Mouse (Mus musculus) hindbrain, embryonic 11.5 days (tissue): ENCODE data around the gene Cbarp. TPM values are rescaled to one million over a fixed set of nuclear protein-coding genes. Genes with fewer than 3 reads are reported as not detected.
A peak's percentile ranks its signal among the peaks of the same experiment; 100 is the strongest.
"Not testable (repeated sequence)": the region's sequence is repeated elsewhere in the genome, so short reads cannot be mapped to it uniquely, and the experiment has no call there.

ENCODE experiments used
- ATAC-seq: fragments of 200-750 bp; cut with Nextera tagmentation; 2 replicates; pipeline ENCODE4 v1.8.0; 2017; ENCODE audit warnings: mild to moderate bottlenecking, moderate TSS enrichment, moderate library complexity; ENCODE audit not compliant: low FRiP score
- DNase-seq: peaks from one replicate; pipeline ENCODE4 v3.0.0-alpha.2; 2015; ENCODE audit warnings: low spot score
- H3K27ac ChIP-seq: fragments of 300-500 bp; sonication (generic); 2 replicates; pipeline ENCODE4 v1.5.1; 2014; ENCODE audit warnings: mild to moderate bottlenecking, low read depth, low read length
- H3K27me3 ChIP-seq: fragments of 300-500 bp; sonication (generic); 2 replicates; pipeline ENCODE4 v1.6.1; 2014; ENCODE audit warnings: mild to moderate bottlenecking, low read length, moderate library complexity, mixed read lengths; ENCODE audit not compliant: control insufficient read depth, insufficient read depth
- H3K36me3 ChIP-seq: fragments of 300-500 bp; sonication (generic); 2 replicates; pipeline ENCODE4 v1.6.1; 2014; ENCODE audit warnings: mild to moderate bottlenecking, low read length, moderate library complexity, mixed read lengths; ENCODE audit not compliant: control insufficient read depth, insufficient read depth
- H3K4me1 ChIP-seq: fragments of 300-500 bp; sonication (generic); replicated peaks from 2 replicates; pipeline ENCODE4 v1.6.1; 2014; ENCODE audit warnings: low read length, mixed read lengths; ENCODE audit not compliant: control insufficient read depth, insufficient read depth
- H3K4me2 ChIP-seq: fragments of 300-500 bp; sonication (generic); replicated peaks from 2 replicates; pipeline ENCODE4 v1.6.1; 2014; ENCODE audit warnings: mild to moderate bottlenecking, low read depth, low read length
- H3K4me3 ChIP-seq: fragments of 300-500 bp; sonication (generic); 2 replicates; pipeline ENCODE4 v1.5.1; 2014; ENCODE audit warnings: low read depth, low read length
- H3K9ac ChIP-seq: fragments of 300-500 bp; sonication (generic); 2 replicates; pipeline ENCODE4 v1.6.1; 2014; ENCODE audit warnings: low read depth, low read length
- H3K9me3 ChIP-seq: fragments of 300-500 bp; sonication (generic); 2 replicates; pipeline ENCODE4 v1.6.1; 2016; ENCODE audit warnings: low read length; ENCODE audit not compliant: control insufficient read depth
- WGBS: fragments of 180-500 bp; shearing (Covaris S2); extraction: QIAGEN DNeasy Blood & Tissue Kit; methylation state at CpG from one replicate; pipeline ENCODE4 v1.1.7; 2014; 5-methylcytosine and 5-hydroxymethylcytosine counted together
- polyA plus RNA-seq: library from polyadenylated mRNA; unstranded; fragments of >200 nt; fragmentation: Nextera tagmentation; extraction: Ambion mirVana; gene quantifications from 2 replicates; pipeline ENCODE4 v1.2.1, GENCODE M21; 2014

The Cbarp gene
- polyA plus RNA-seq, 1 experiment from 2014 or later: 16.7 TPM

DNA sequence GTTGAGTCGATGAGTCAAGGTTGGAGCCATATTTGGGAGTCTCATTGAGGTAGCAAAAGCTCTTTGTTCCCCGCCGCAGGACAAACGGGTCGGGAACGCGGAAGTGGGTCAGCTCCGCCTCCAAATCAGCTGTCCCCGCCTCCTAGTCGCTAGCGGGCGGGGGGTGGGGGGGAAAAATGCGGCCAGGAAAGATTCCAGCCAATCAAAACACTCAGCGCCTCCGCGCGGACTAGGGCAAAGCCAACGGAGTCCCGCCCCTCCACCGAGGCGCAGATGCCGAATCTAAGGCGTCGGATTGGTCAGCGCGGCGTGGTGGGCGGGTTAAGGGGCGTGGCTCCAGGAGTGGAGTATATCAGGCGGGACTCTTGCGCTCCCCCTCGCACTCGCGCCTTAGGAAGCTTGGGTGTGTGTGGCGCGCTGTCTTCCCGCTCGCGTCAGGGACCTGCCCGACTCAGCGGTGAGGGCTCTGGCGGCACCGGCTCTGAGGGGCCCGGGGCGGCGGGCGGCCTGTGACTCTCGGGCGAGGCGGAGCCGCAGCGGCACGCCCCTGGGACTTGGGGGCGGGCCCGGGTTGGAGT is 26.9 kb upstream of the Cbarp start:
- 0 out of 2 replicates have a peak, but pooled peaks cover 2% of the 10 kb centered on the region for H3K27me3 ChIP-seq
- peak overlapping the region; percentile 97 for H3K27ac ChIP-seq
- peaks cover 17% of the 10 kb centered on the region for H3K4me1 ChIP-seq
- DNase-seq: peak; percentile 99
- peak; percentile 92 for ATAC-seq
- H3K4me3 ChIP-seq: peak overlapping the region; percentile 95
- H3K9me3 ChIP-seq: no peaks in the 10 kb centered on the region
- peaks cover 17% of the 10 kb centered on the region for H3K36me3 ChIP-seq
- under 1% methylated on average over 55 of the region's 55 CpGs for WGBS
- peak overlapping the region; percentile 99 for H3K9ac ChIP-seq
- peak overlapping the region; percentile 57 for H3K4me2 ChIP-seq

DNA sequence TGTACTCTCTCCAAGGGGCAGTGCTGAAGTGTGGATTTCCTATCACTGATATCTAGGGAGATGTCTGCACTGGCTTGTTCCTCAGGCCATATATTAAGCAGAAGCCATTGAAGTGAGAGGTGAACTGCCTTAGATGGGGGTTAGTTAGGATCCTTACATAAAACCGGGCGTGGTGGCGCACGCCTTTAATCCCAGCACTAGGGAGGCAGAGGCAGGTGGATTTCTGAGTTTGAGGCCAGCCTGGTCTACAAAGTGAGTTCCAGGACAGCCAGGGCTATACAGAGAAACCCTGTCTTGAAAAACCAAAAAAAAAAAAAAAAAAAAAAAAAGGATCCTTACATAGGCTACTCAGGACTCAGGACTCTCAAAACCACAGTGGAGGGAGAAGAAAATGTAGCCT is 25.5 kb upstream of the Cbarp start:
- not testable (repeated sequence) for H3K36me3 ChIP-seq, H3K4me2 ChIP-seq, ATAC-seq, H3K9me3 ChIP-seq, H3K27me3 ChIP-seq, DNase-seq, H3K4me3 ChIP-seq
- WGBS: 86% methylated on average over 4 of the region's 4 CpGs
- Histone ChIP-seq H3K9ac (peak overlapping the region; percentile 44; the same call in 1 of the 2 replicates), H3K27ac (peak overlapping the region; percentile 82), H3K4me1 (peaks cover 17% of the 10 kb centered on the region)

DNA sequence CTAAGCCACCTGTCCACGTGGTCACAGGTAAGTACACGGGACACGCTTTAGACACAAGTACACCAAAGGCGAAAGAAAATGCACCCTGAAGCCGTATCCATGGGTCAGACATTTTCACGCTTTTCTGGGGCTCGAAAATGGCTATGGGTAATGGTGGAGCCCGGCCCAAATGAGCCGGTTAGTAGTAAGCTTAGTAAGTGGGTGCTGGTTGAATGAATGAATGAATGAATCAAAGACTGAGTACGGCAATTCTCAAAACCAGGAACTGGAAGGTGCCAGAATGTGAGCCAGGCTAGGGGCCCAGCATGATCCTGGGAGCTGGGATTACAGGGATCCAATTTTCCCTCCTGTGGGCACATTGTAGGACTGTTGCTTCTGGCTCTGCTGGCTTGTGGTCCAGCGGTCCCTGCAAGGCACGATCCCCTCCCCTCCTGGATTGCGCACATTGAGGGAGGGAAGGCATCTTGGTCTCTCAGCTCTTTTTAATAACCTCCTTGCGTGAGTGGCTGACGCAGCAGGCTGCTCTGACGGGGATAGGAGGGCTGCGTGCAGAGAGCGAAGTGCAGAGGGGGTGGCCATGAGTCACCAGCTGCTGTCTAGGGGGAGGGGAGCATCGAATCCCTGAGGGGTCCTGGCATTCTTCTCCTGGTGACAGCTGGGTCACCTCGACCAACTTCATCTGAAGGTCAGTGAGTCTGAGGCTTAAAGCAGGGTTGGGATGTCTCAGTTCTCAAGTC is 24.9 kb upstream of the Cbarp start, which contains the start of gene Cirbp:
Gene Cirbp (plus strand): TSS at position 594 of the 737 bp plus-strand sequence.
- peak within 1 kb of the TSS; percentile 34 for H3K4me3 ChIP-seq
- H3K27me3 ChIP-seq: 0 out of 2 replicates have a peak, but pooled peaks cover 2% of the 10 kb centered on the region
- peak within 1 kb of the TSS; percentile 82 for H3K27ac ChIP-seq
- peaks cover 23% of the 10 kb centered on the region for H3K4me1 ChIP-seq
- WGBS: 17% methylated on average over 20 of the region's 20 CpGs
- no peaks in the 10 kb centered on the region for H3K9me3 ChIP-seq
- H3K4me2 ChIP-seq: peak within 1 kb of the TSS; percentile 70
- H3K9ac ChIP-seq: peak within 1 kb of the TSS; percentile 49
- ATAC-seq (0 out of 2 replicates have a peak, but pooled peaks have one; percentile 7), DNase-seq (peak; percentile 65)
- H3K36me3 ChIP-seq: peaks cover 8% of the 10 kb centered on the region

DNA sequence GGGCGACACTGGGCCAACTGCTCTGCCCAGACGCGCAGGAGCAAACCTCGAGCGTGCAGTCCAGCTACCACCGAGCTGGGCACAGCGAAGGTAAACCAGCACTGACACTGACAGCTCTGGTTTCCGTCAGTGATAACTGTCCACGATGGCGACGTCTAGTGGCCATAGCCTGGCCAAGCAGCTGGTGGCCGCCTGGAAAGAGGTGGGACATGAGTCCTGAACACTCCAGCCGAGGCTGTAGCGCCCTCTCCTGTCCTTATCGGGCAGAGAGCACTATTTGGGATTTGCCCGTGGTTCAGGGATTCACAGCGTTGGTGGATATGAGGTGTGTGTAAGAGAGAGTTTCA is 24.3 kb upstream of the Cbarp start:
- H3K4me2 ChIP-seq: peak overlapping the region; percentile 70
- no peaks in the 10 kb centered on the region for H3K9me3 ChIP-seq
- ATAC-seq (peak; percentile 25), DNase-seq (peak; percentile 97)
- peak overlapping the region; percentile 49 for H3K9ac ChIP-seq
- H3K27me3 ChIP-seq: 0 out of 2 replicates have a peak, but pooled peaks cover 2% of the 10 kb centered on the region
- peak overlapping the region; percentile 34 for H3K4me3 ChIP-seq
- peaks cover 2% of the 10 kb centered on the region; the same call in 1 of the 2 replicates for H3K36me3 ChIP-seq
- peak overlapping the region; percentile 77 for H3K27ac ChIP-seq
- peaks cover 23% of the 10 kb centered on the region for H3K4me1 ChIP-seq
- WGBS: under 1% methylated on average over 17 of the region's 17 CpGs

DNA sequence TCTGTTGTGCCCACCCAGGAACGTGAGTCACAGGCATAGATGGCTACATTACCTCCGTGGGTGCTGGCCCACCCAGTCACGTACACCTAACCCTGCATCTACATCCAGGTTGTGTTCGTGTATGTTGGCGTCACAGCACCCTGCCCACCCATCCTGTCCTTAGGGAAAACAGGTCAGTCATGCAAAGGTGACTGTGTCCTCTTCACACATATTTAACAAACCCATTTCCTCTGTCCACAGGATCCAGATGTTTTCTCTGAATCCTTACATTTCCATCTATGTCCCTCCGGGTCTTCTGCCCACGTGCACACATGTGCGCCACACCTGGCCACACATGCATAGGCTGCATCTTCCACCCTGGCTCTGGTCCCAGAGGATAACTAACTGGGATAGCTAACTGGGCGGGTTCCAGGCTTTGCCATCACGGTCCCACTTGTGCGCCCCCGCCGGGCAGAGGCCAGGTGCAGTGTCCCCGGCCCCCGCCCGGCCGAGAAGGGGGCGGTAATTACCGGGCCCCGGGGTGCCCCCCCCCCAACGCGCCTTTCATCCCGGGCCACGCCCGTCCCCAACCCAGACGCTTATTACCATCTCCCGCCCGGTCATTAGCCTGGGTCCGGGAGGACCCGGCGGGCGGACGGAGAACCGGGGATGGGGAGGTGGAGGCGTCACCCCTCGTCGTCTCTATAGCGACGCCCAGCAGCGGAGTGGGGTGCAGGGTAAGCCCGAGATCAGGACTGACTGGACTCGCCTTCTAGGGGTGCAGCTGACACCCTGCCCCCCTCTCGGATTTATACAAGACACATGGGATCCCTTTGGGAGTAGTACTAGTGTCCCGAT is 23.7 kb upstream of the Cbarp start:
- Histone ChIP-seq H3K36me3 (no peaks in the 10 kb centered on the region), H3K27me3 (0 out of 2 replicates have a peak, but pooled peaks cover 2% of the 10 kb centered on the region), H3K9ac (peak overlapping the region; percentile 49), H3K4me1 (peaks cover 23% of the 10 kb centered on the region), H3K4me2 (peak overlapping the region; percentile 70), H3K4me3 (peak overlapping the region; percentile 34), H3K27ac (peak overlapping the region; percentile 77), H3K9me3 (no peaks in the 10 kb centered on the region)
- peak; percentile 10 for ATAC-seq
- DNase-seq: no peak
- WGBS: 10% methylated on average over 43 of the region's 44 CpGs

DNA sequence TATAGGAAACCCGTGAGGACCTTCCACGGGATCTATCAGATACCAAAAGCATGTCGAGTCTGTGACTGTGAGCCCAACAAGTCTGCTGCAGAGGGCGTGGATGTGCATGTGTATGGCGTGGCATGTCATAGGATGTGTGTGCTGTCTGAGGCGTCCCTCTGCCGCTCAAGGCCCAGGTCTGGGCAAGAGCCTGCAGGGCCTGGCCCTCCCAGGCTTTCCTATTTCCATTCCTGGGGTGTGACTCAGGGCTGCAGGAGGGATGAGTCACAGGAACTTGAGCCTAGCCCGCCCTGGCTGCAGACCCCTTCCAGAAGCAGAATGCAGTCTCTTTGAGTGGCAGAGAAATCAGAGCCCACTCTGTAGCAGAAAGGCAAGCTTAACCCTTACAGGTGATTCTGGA is 23.1 kb upstream of the Cbarp start:
- 0 out of 2 replicates have a peak, but pooled peaks cover 2% of the 10 kb centered on the region for H3K27me3 ChIP-seq
- WGBS: 78% methylated on average over 8 of the region's 8 CpGs
- no peak overlapping the region for H3K4me2 ChIP-seq
- H3K27ac ChIP-seq: no peak overlapping the region
- DNase-seq (peak; percentile 2), ATAC-seq (no peak)
- H3K36me3 ChIP-seq: no peaks in the 10 kb centered on the region
- H3K9me3 ChIP-seq: no peaks in the 10 kb centered on the region
- no peak overlapping the region for H3K4me3 ChIP-seq
- no peak overlapping the region for H3K9ac ChIP-seq
- H3K4me1 ChIP-seq: peaks cover 26% of the 10 kb centered on the region

DNA sequence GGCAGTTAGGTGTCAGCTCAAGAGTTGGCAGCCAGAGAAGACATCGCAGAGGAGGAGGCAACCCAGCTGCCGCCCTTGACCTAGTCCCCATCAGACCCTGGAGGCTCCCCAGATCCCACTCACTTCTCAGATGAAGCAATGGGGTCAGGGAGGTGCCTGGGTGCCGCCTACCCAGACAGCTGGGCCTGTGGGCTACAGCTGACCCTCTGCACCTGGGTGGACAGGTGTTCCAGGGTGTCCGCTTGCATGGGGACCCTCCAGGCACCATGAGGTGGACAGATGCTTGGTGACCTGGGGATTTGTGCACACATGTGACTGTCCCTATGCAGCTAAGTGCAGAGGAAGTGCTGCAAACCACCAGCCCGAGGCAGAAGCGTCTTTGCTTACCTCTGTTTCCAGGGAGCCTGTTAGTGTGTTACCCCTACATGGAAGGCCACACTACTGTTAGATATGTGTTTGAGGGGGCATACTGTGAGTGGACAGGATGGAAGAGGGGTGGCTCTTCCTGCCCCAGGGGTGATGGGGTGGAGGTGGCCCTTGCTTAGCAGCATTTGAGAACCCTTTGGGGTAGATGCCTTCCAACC is 22.2 kb upstream of the Cbarp start:
- Histone ChIP-seq H3K27ac (no peak overlapping the region), H3K4me2 (no peak overlapping the region), H3K4me3 (no peak overlapping the region), H3K27me3 (0 out of 2 replicates have a peak, but pooled peaks cover 2% of the 10 kb centered on the region), H3K9ac (no peak overlapping the region), H3K9me3 (no peaks in the 10 kb centered on the region), H3K4me1 (peaks cover 30% of the 10 kb centered on the region), H3K36me3 (no peaks in the 10 kb centered on the region)
- WGBS: 74% methylated on average over 6 of the region's 6 CpGs
- DNase-seq: no peak
- ATAC-seq: no peak

DNA sequence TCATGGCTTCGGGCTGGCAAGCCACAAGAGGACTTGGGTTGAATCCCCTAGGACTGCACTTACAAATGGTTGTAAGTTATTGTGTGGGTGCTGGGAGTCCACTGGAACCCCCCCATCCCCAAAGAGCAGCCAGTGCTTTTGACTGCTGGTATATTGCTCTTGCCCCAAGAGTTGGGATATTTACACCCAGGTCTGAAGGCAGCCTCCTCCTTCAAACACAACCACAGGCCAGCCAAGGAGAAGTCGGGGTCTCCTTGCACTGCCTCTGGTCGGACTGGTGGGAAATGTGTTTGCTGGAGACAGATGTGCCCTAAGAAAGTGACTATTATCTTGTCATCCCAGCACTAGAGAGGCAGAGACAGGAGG is 21.6 kb upstream of the Cbarp start:
- no peaks in the 10 kb centered on the region for H3K9me3 ChIP-seq
- no peak overlapping the region for H3K4me2 ChIP-seq
- 0 out of 2 replicates have a peak, but pooled peaks cover 2% of the 10 kb centered on the region for H3K27me3 ChIP-seq
- no peak overlapping the region for H3K4me3 ChIP-seq
- whole genome bisulfite sequencing: 82% methylated on average over 3 of the region's 3 CpGs
- 0 out of 2 replicates have a peak overlapping the region, but pooled peaks have one; percentile 78 for H3K27ac ChIP-seq
- H3K9ac ChIP-seq: 0 out of 2 replicates have a peak overlapping the region, but pooled peaks have one; percentile 11
- ATAC-seq: no peak
- H3K4me1 ChIP-seq: peaks cover 34% of the 10 kb centered on the region
- no peak for DNase-seq
- peaks cover 4% of the 10 kb centered on the region for H3K36me3 ChIP-seq
